Mouse (Mus musculus) frontal cortex, postnatal 10 days (tissue): ENCODE results near the gene Xrcc6.

ENCODE experiments used
- DNase-seq, 2 experiments: peaks; one replicate each; pipeline ENCODE4 v3.0.0; 2022; ENCODE audit warnings: low spot score in 2 of 2, mixed read lengths in 1 of 2

Gene Xrcc6

DNA sequence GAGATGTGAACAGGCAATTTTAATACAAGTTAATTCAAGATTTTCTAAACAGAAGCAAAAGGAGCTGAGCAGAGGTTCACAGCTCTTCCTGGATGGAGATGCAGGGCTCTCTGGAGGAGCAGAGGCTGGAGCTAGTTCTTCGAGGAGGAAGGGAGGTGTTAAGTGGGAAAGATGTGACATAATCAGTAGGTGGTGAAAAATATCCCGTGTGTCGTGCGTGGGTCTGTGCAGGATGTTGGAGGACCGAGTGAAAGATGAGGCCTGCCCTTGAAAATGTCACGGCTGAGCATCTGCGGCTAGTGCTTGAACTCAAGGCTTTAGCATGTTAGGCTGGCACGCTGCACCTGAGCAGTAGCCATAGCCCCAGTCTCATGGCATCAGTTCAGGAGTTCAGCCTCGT is 98.0 kb downstream of the Xrcc6 start:
- DNase-seq: no peak

DNA sequence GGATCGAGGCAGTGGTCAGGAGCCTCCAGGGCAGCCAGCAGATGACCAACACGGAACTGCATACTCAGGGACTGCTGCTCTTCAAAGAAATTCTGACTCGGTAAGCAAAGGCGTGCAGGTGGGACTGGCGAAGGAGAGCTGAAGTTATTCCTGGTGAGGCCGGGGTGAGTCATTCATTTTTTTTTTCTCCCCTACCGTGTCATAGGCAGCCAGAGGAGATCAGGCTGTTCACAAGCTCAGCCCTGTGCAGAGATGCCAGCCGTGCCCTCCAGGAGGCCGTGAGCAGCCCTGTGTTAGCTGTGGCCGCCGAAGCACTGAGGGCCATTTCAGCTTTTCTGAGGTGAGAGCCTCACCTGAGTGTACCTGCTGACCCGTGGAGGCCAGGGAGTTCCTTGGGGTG is 98.5 kb downstream of the Xrcc6 start:
- no peak for DNase-seq

DNA sequence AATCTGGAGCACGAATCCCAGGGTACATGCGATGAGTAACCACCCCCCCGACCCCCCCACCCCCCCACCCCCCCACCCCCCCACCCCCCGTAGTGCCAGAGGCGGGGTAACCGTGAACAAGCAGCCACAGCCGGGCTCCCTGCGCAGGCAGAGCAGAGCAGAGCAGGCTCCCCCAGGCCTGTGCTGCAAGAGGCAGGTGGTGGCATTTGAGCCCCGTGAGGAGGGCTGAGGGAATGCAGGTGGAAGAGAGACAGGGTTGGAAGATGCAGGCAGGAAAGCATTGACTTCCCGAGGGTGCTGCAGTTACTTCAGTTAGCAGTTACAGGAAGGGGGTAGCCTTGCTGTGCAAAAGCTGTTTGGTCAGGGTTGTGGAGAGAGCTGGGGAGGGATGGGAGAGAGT is 99.6 kb downstream of the Xrcc6 start:
- DNase-seq: no peak
